Mouse (Mus musculus) bone marrow macrophage, adult 2 months (primary cell): Measurements from ENCODE around the gene Snx10.

Source experiments
- CTCF ChIP-seq: IDR thresholded peaks from 2 replicates; pipeline ENCODE4 v1.5.1; 2012; ENCODE audit warnings: low read depth, mild to moderate bottlenecking, low read length, moderate library complexity
- POLR2A ChIP-seq: IDR thresholded peaks from 2 replicates; pipeline ENCODE4 v1.6.1; 2012; ENCODE audit warnings: mild to moderate bottlenecking, low read depth, low read length, borderline replicate concordance

- TF ChIP-seq CTCF (no peak), POLR2A (no peak)
These were observed 20.0 kb downstream of the Snx10 start for GRCm38 (mm10) chr6:51543639-51544117.
